Mouse (Mus musculus): ENCODE measurements around the gene Slc29a1. TPM values are rescaled to one million over a fixed set of nuclear protein-coding genes. Genes with fewer than 3 reads are reported as not detected.

The Slc29a1 gene
- polyA plus RNA-seq, 1 experiment from 2014 or later, result 33.2 TPM

- H3K4me3 ChIP-seq (replicated peaks; ENCODE audit: low read depth, low read length), result peak overlapping the region; percentile 78
- no peak overlapping the region for H3K27ac ChIP-seq (replicated peaks; ENCODE audit: low read depth, low read length)
- peak overlapping the region; percentile 86; the same call in 1 of the 2 replicates for H3K9ac ChIP-seq (replicated peaks; ENCODE audit: low read length)
- WGBS, result 96% methylated on average over 11 of the region's 11 CpGs
- H3K4me2 ChIP-seq (ENCODE audit: low read length), result peak overlapping the region; percentile 95
- H3K9me3 ChIP-seq (ENCODE audit: control insufficient read depth, low read length), result no peaks in the 10 kb centered on the region
- ATAC-seq (ENCODE audit: low FRiP score, low TSS enrichment), result no peak
- H3K4me1 ChIP-seq (ENCODE audit: control insufficient read depth, insufficient read depth, low read length), result peaks cover 8% of the 10 kb centered on the region
- peaks cover 44% of the 10 kb centered on the region for H3K36me3 ChIP-seq (ENCODE audit: control insufficient read depth, insufficient read depth, low read length)
- H3K27me3 ChIP-seq (ENCODE audit: control insufficient read depth, insufficient read depth, low read length), result no peaks in the 10 kb centered on the region
- no peak for DNase-seq
These were observed 34.3 kb downstream of the Slc29a1 start for GRCm38 (mm10) chr17:45565103-45565502.

GRCm38 (mm10) chr17:45564531-45565084 is 34.8 kb downstream of the Slc29a1 start:
- no peaks in the 10 kb centered on the region for H3K27me3 ChIP-seq (ENCODE audit: control insufficient read depth, insufficient read depth, low read length)
- peak overlapping the region; percentile 82 for H3K27ac ChIP-seq (replicated peaks; ENCODE audit: low read depth, low read length)
- WGBS, result 8% methylated on average over 18 of the region's 18 CpGs
- peak overlapping the region; percentile 86 for H3K9ac ChIP-seq (replicated peaks; ENCODE audit: low read length)
- H3K36me3 ChIP-seq (ENCODE audit: control insufficient read depth, insufficient read depth, low read length), result peaks cover 39% of the 10 kb centered on the region
- H3K4me3 ChIP-seq (replicated peaks; ENCODE audit: low read depth, low read length), result peak overlapping the region; percentile 78
- DNase-seq (no peak), ATAC-seq (ENCODE audit: low FRiP score, low TSS enrichment) (no peak; the same call in 1 of the 2 replicates)
- H3K4me2 ChIP-seq (ENCODE audit: low read length), result peak overlapping the region; percentile 95
- peaks cover 8% of the 10 kb centered on the region for H3K4me1 ChIP-seq (ENCODE audit: control insufficient read depth, insufficient read depth, low read length)
- no peaks in the 10 kb centered on the region for H3K9me3 ChIP-seq (ENCODE audit: control insufficient read depth, low read length)

GRCm38 (mm10) chr17:45563655-45564530 is 35.5 kb downstream of the Slc29a1 start, which contains the start of gene Slc35b2:
Gene Slc35b2 (plus strand): TSS chr17:45563874.
- DNase-seq (peak; percentile 95), ATAC-seq (ENCODE audit: low FRiP score, low TSS enrichment) (peak; percentile 84)
- Histone ChIP-seq H3K27ac (replicated peaks; ENCODE audit: low read depth, low read length) (peak within 1 kb of the TSS; percentile 82), H3K4me2 (ENCODE audit: low read length) (peak within 1 kb of the TSS; percentile 95), H3K4me1 (ENCODE audit: control insufficient read depth, insufficient read depth, low read length) (peaks cover 8% of the 10 kb centered on the region), H3K36me3 (ENCODE audit: control insufficient read depth, insufficient read depth, low read length) (peaks cover 32% of the 10 kb centered on the region), H3K4me3 (replicated peaks; ENCODE audit: low read depth, low read length) (peak within 1 kb of the TSS; percentile 78), H3K9me3 (ENCODE audit: control insufficient read depth, low read length) (no peaks in the 10 kb centered on the region), H3K9ac (replicated peaks; ENCODE audit: low read length) (peak within 1 kb of the TSS; percentile 86), H3K27me3 (ENCODE audit: control insufficient read depth, insufficient read depth, low read length) (no peaks in the 10 kb centered on the region)
- under 1% methylated on average over 57 of the region's 61 CpGs for WGBS

GRCm38 (mm10) chr17:45563216-45563615 is 36.2 kb downstream of the Slc29a1 start:
- WGBS, result 80% methylated on average over 12 of the region's 12 CpGs
- H3K9ac ChIP-seq (replicated peaks; ENCODE audit: low read length), result no peak overlapping the region
- no peak overlapping the region for H3K27ac ChIP-seq (replicated peaks; ENCODE audit: low read depth, low read length)
- peaks cover 8% of the 10 kb centered on the region for H3K4me1 ChIP-seq (ENCODE audit: control insufficient read depth, insufficient read depth, low read length)
- DNase-seq (no peak), ATAC-seq (ENCODE audit: low FRiP score, low TSS enrichment) (no peak)
- peaks cover 25% of the 10 kb centered on the region for H3K36me3 ChIP-seq (ENCODE audit: control insufficient read depth, insufficient read depth, low read length)
- H3K4me2 ChIP-seq (ENCODE audit: low read length), result no peak overlapping the region
- no peaks in the 10 kb centered on the region for H3K9me3 ChIP-seq (ENCODE audit: control insufficient read depth, low read length)
- no peak overlapping the region for H3K4me3 ChIP-seq (replicated peaks; ENCODE audit: low read depth, low read length)
- H3K27me3 ChIP-seq (ENCODE audit: control insufficient read depth, insufficient read depth, low read length), result no peaks in the 10 kb centered on the region

- no peak for ATAC-seq (ENCODE audit: low FRiP score, low TSS enrichment)
- no peak overlapping the region for H3K27ac ChIP-seq (replicated peaks; ENCODE audit: low read depth, low read length)
- WGBS, result 84% methylated on average over 15 of the region's 15 CpGs
These were observed 39.5 kb downstream of the Slc29a1 start for GRCm38 (mm10) chr17:45559732-45560525.

GRCm38 (mm10) chr17:45557998-45558862 is 41.2 kb downstream of the Slc29a1 start:
- no peaks in the 10 kb centered on the region for H3K36me3 ChIP-seq (ENCODE audit: control insufficient read depth, insufficient read depth, low read length)
- ATAC-seq (ENCODE audit: low FRiP score, low TSS enrichment) (no peak), DNase-seq (no peak)
- H3K9me3 ChIP-seq (ENCODE audit: control insufficient read depth, low read length), result no peaks in the 10 kb centered on the region
- no peak overlapping the region for H3K27ac ChIP-seq (replicated peaks; ENCODE audit: low read depth, low read length)
- no peak overlapping the region for H3K4me3 ChIP-seq (replicated peaks; ENCODE audit: low read depth, low read length)
- peaks cover 10% of the 10 kb centered on the region; the same call in 1 of the 2 replicates for H3K4me1 ChIP-seq (ENCODE audit: control insufficient read depth, insufficient read depth, low read length)
- H3K4me2 ChIP-seq (ENCODE audit: low read length), result no peak overlapping the region
- no peaks in the 10 kb centered on the region for H3K27me3 ChIP-seq (ENCODE audit: control insufficient read depth, insufficient read depth, low read length)
- 77% methylated on average over 16 of the region's 16 CpGs for WGBS
- no peak overlapping the region for H3K9ac ChIP-seq (replicated peaks; ENCODE audit: low read length)

More at GRCm38 (mm10) chr17:45559732-45560525, 39.5 kb downstream of the Slc29a1 start:
- Histone ChIP-seq H3K9me3 (ENCODE audit: control insufficient read depth, low read length) (no peaks in the 10 kb centered on the region), H3K4me3 (replicated peaks; ENCODE audit: low read depth, low read length) (no peak overlapping the region), H3K9ac (replicated peaks; ENCODE audit: low read length) (no peak overlapping the region), H3K4me1 (ENCODE audit: control insufficient read depth, insufficient read depth, low read length) (peaks cover 16% of the 10 kb centered on the region), H3K4me2 (ENCODE audit: low read length) (no peak overlapping the region), H3K36me3 (ENCODE audit: control insufficient read depth, insufficient read depth, low read length) (no peaks in the 10 kb centered on the region), H3K27me3 (ENCODE audit: control insufficient read depth, insufficient read depth, low read length) (no peaks in the 10 kb centered on the region)
- no peak for DNase-seq

- Histone ChIP-seq H3K4me1 (ENCODE audit: control insufficient read depth, insufficient read depth, low read length) (peaks cover 10% of the 10 kb centered on the region; the same call in 1 of the 2 replicates), H3K9ac (replicated peaks; ENCODE audit: low read length) (no peak overlapping the region), H3K9me3 (ENCODE audit: control insufficient read depth, low read length) (no peaks in the 10 kb centered on the region), H3K4me3 (replicated peaks; ENCODE audit: low read depth, low read length) (no peak overlapping the region), H3K4me2 (ENCODE audit: low read length) (no peak overlapping the region), H3K27me3 (ENCODE audit: control insufficient read depth, insufficient read depth, low read length) (no peaks in the 10 kb centered on the region), H3K36me3 (ENCODE audit: control insufficient read depth, insufficient read depth, low read length) (no peaks in the 10 kb centered on the region), H3K27ac (replicated peaks; ENCODE audit: low read depth, low read length) (no peak overlapping the region)
- ATAC-seq (ENCODE audit: low FRiP score, low TSS enrichment) (no peak), DNase-seq (no peak)
- 69% methylated on average over 7 of the region's 7 CpGs for WGBS
These were observed 42.1 kb downstream of the Slc29a1 start for GRCm38 (mm10) chr17:45557246-45557824.

All from midbrain, embryonic 14.5 days (tissue).